Mouse (Mus musculus): ENCODE results near the gene Olfr1123.

DNA sequence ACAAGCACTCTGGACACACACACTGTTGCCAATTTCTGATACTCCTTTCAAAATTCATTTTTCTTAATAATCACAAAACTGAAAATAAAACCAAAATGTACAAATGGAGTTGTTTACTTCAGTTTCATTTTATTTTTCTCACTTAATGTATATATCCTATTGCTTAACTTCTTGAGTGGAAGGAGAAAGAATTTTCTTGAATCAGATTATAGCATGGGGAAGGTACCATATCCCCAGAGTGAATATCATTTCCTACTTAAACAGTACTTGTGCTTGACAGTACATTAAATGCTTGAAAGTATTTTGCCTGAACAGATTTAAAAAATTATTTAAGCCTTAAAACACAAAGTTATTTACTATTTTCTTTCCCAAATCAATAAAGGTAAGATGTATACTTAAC, 37.2 kb downstream of the Olfr1123 start, which contains the start of gene Olfr1126:
- TF ChIP-seq CTCF (IDR thresholded peaks at IDR 0.05) (no peak), EP300 (IDR thresholded peaks at IDR 0.05) (no peak)

Data from lung, postnatal 0 days (tissue).